Mouse (Mus musculus) kidney, adult 2 months (tissue): ENCODE measurements around the gene Pde4d.

Experiments
- CTCF ChIP-seq: fragments of 200-500 bp; conservative IDR thresholded peaks from 2 replicates; pipeline ENCODE4 v1.5.1; 2011; ENCODE audit warnings: low read depth, mild to moderate bottlenecking, control low read depth, low read length, moderate library complexity, mixed read lengths; ENCODE audit not compliant: insufficient read depth, insufficient read length
- POLR2A ChIP-seq: fragments of 200-500 bp; IDR thresholded peaks from one replicate; pipeline ENCODE4 v1.6.1; 2011; ENCODE audit warnings: low read depth, low read length, control low read depth

DNA sequence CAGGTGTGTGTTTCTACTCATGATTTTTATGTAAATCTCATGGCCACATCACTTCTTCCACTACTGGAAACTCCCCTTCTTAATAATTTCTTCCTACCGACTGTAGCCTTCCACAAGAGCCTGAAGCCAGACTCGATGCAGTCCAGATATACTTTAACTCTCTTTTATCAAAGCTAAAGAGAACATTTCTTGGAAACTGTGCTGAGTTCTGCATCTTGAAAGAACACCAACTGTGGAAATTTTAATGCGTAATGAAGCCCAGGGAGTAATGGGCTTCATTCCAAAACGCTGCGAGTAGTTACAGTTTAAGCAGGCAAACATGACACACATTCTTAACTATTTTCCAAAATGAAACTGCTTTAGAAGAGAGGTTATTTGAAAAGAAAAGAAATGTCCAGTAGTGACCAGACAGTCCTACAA is 92.6 kb downstream of the Pde4d start:
- TF ChIP-seq CTCF (no peak), POLR2A (no peak)
